Mouse (Mus musculus) liver, embryonic 14.5 days (tissue): ENCODE measurements around the gene Slc35a3. TPM values are rescaled to one million over a fixed set of nuclear protein-coding genes. Genes with fewer than 3 reads are reported as not detected.

Source experiments
- ATAC-seq: fragments of 200-750 bp; cut with Nextera tagmentation; 2 replicates; pipeline ENCODE4 v1.8.0; 2017; ENCODE audit warnings: moderate number of reproducible peaks, mild to moderate bottlenecking, moderate library complexity; ENCODE audit not compliant: insufficient read depth
- DNase-seq, 3 experiments: peaks; one replicate each; pipeline ENCODE4 v3.0.0-alpha.2; 2012 to 2013; ENCODE audit warnings: low read depth in 3 of 3, low spot score in 3 of 3
- H3K27ac ChIP-seq: fragments of 300-500 bp; sonication (generic); 2 replicates; pipeline ENCODE4 v1.5.1; 2014; ENCODE audit warnings: moderate library complexity, mild to moderate bottlenecking, control low read depth, inconsistent platforms
- H3K27me3 ChIP-seq: fragments of 300-500 bp; sonication (generic); 2 replicates; pipeline ENCODE4 v1.6.1; 2014; ENCODE audit warnings: mild to moderate bottlenecking, low read length, moderate library complexity; ENCODE audit not compliant: control insufficient read depth, insufficient read depth
- H3K36me3 ChIP-seq: fragments of 300-500 bp; sonication (generic); replicated peaks from 2 replicates; pipeline ENCODE4 v1.6.1; 2014; ENCODE audit warnings: low read depth; ENCODE audit not compliant: control insufficient read depth, insufficient read depth
- H3K4me1 ChIP-seq, 2 experiments: fragments of 200-500 bp in 1 of 2; fragments of 300-500 bp in 1 of 2; sonication (generic) in 1 of 2; replicated peaks; 2 replicates each; pipeline ENCODE4 v1.6.1; 2012 to 2014; ENCODE audit warnings: antibody characterized with exemption in 1 of 2, inconsistent platforms in 1 of 2, low read length in 1 of 2; ENCODE audit not compliant: control insufficient read depth in 2 of 2, insufficient read depth in 2 of 2
- H3K4me2 ChIP-seq: fragments of 300-500 bp; sonication (generic); 2 replicates; pipeline ENCODE4 v1.6.1; 2014; ENCODE audit warnings: low read depth, mild to moderate bottlenecking, control low read depth, moderate library complexity
- H3K4me3 ChIP-seq, 2 experiments: fragments of 200-500 bp in 1 of 2; fragments of 300-500 bp in 1 of 2; sonication (generic) in 1 of 2; 2 replicates each; pipeline ENCODE4 v1.5.1; 2012 to 2014; ENCODE audit warnings: low read depth in 2 of 2, low read length in 2 of 2, mild to moderate bottlenecking in 2 of 2, control low read depth in 1 of 2, inconsistent platforms in 1 of 2, moderate library complexity in 1 of 2; ENCODE audit not compliant: insufficient read depth in 1 of 2
- H3K9ac ChIP-seq: fragments of 300-500 bp; sonication (generic); replicated peaks from 2 replicates; pipeline ENCODE4 v1.6.1; 2014; ENCODE audit warnings: mild to moderate bottlenecking, control low read depth, moderate library complexity
- H3K9me3 ChIP-seq: fragments of 300-500 bp; sonication (generic); 2 replicates; pipeline ENCODE4 v1.6.1; 2016; ENCODE audit warnings: low read length, mixed read lengths; ENCODE audit not compliant: control insufficient read depth
- CTCF ChIP-seq: IDR thresholded peaks from 2 replicates; pipeline ENCODE4 v1.5.1; 2016; ENCODE audit warnings: antibody characterized with exemption, low read depth, control low read depth
- EP300 ChIP-seq: IDR thresholded peaks from 2 replicates; pipeline ENCODE4 v1.6.1; 2016; ENCODE audit warnings: antibody characterized with exemption, low read depth
- WGBS: fragments of 180-500 bp; shearing (Covaris S2); extraction: QIAGEN DNeasy Blood & Tissue Kit; methylation state at CpG from one replicate; pipeline ENCODE4 v1.1.7; 2014; ENCODE audit not compliant: insufficient replicate concordance; 5-methylcytosine and 5-hydroxymethylcytosine counted together
- polyA plus RNA-seq, 2 experiments: library from polyadenylated mRNA; depleted of rRNA in 1 of 2; stranded (reverse) in 1 of 2; unstranded in 1 of 2; fragments of >200 nt; fragmentation: Nextera tagmentation in 1 of 2; extraction: Ambion mirVana in 1 of 2; gene quantifications; 2 replicates each; pipeline versions ENCODE4 v1.2.1 to v1.2.3; 2012 to 2014

Gene Slc35a3
- polyA plus RNA-seq, 2 experiments, result 6.0 to 7.6 TPM

GRCm38 (mm10) chr3:116650698-116651097 lies 61.9 kb downstream of the Slc35a3 start:
- no peak for DNase-seq
- H3K27ac ChIP-seq, result no peak overlapping the region
- WGBS, result 91% methylated on average over 9 of the region's 9 CpGs
- no peaks in the 10 kb centered on the region for H3K9me3 ChIP-seq
- TF ChIP-seq CTCF (no peak), EP300 (no peak)
- H3K4me2 ChIP-seq, result no peak overlapping the region
- H3K4me1 ChIP-seq, result peaks cover 5 to 14% of the 10 kb centered on the region in 2 experiments
- no peak overlapping the region for H3K9ac ChIP-seq
- no peaks in the 10 kb centered on the region for H3K27me3 ChIP-seq
- H3K36me3 ChIP-seq, result peaks cover 13% of the 10 kb centered on the region
- no peak for ATAC-seq
- no peak overlapping the region for H3K4me3 ChIP-seq

- ATAC-seq, result no peak
- no peak for TF ChIP-seq CTCF
- TF ChIP-seq EP300, result no peak
- no peaks in the 10 kb centered on the region for H3K9me3 ChIP-seq
- H3K4me2 ChIP-seq, result no peak overlapping the region
- H3K27me3 ChIP-seq, result no peaks in the 10 kb centered on the region
- no peak overlapping the region for H3K4me3 ChIP-seq
- H3K9ac ChIP-seq, result no peak overlapping the region
- DNase-seq, result no peak
- WGBS, result 81% methylated on average over 7 of the region's 7 CpGs
- peaks cover 3 to 12% of the 10 kb centered on the region in 2 experiments for H3K4me1 ChIP-seq
- no peak overlapping the region for H3K27ac ChIP-seq
- H3K36me3 ChIP-seq, result peaks cover 22% of the 10 kb centered on the region
These were observed 63.8 kb downstream of the Slc35a3 start for GRCm38 (mm10) chr3:116648805-116649204.

- ATAC-seq (no peak), DNase-seq (no peak)
- Histone ChIP-seq H3K9me3 (no peaks in the 10 kb centered on the region), H3K4me3 (no peak overlapping the region), H3K27ac (no peak overlapping the region), H3K4me2 (no peak overlapping the region), H3K36me3 (peaks cover 35% of the 10 kb centered on the region), H3K27me3 (no peaks in the 10 kb centered on the region), H3K4me1 (peaks cover 0 to 3% of the 10 kb centered on the region in 2 experiments; a peak in 2 of 4 replicates), H3K9ac (no peak overlapping the region)
- TF ChIP-seq CTCF (no peak), EP300 (no peak)
- 78% methylated on average over 1 of the region's 1 CpGs for WGBS
These were observed 66.2 kb downstream of the Slc35a3 start for GRCm38 (mm10) chr3:116646387-116646786.

- no peak overlapping the region for H3K4me2 ChIP-seq
- no peak overlapping the region for H3K27ac ChIP-seq
- H3K4me1 ChIP-seq, result no peaks in the 10 kb centered on the region; a peak in 1 of 4 replicates
- ATAC-seq, result 0 out of 2 replicates have a peak, but pooled peaks have one; percentile 21
- WGBS, result 59% methylated on average over 2 of the region's 2 CpGs
- no peak for DNase-seq
- TF ChIP-seq EP300, result no peak
- no peak for TF ChIP-seq CTCF
- H3K36me3 ChIP-seq, result peaks cover 48% of the 10 kb centered on the region
- no peaks in the 10 kb centered on the region for H3K9me3 ChIP-seq
- H3K9ac ChIP-seq, result no peak overlapping the region
- H3K4me3 ChIP-seq, result no peak overlapping the region
- H3K27me3 ChIP-seq, result no peaks in the 10 kb centered on the region
These were observed 70.3 kb downstream of the Slc35a3 start for GRCm38 (mm10) chr3:116642373-116642772.

GRCm38 (mm10) chr3:116641811-116642371 lies 70.7 kb downstream of the Slc35a3 start:
- 84% methylated on average over 6 of the region's 6 CpGs for WGBS
- TF ChIP-seq CTCF (no peak), EP300 (no peak)
- Histone ChIP-seq H3K4me1 (no peaks in the 10 kb centered on the region; a peak in 1 of 4 replicates), H3K27ac (no peak overlapping the region), H3K9me3 (no peaks in the 10 kb centered on the region), H3K9ac (no peak overlapping the region), H3K27me3 (no peaks in the 10 kb centered on the region), H3K4me3 (no peak overlapping the region), H3K4me2 (no peak overlapping the region), H3K36me3 (peaks cover 46% of the 10 kb centered on the region)
- DNase-seq (no peak), ATAC-seq (no peak)
